Mouse (Mus musculus): ENCODE results near the gene Smim20. TPM values are rescaled to one million over a fixed set of nuclear protein-coding genes. Genes with fewer than 3 reads are reported as not detected.

Gene Smim20
- total RNA-seq (2014; fragmentation: Nextera tagmentation) (31.8 and 36.0 TPM in 2 replicates), total RNA-seq (2017) (50.8 and 59.9 TPM in 2 replicates), polyA plus RNA-seq (2012) (33.1 and 43.0 TPM in 2 replicates)

- TF ChIP-seq GATA1 (IDR thresholded peaks at IDR 0.05; ENCODE audit: borderline replicate concordance, low read length) = no peak
- Histone ChIP-seq H3K36me3 (replicated peaks) (peaks cover 34% of the 10 kb centered on the region), H3K9me3 (replicated peaks) (no peaks in the 10 kb centered on the region), H3K27me3 (ENCODE audit: insufficient read depth, low read length) (no peaks in the 10 kb centered on the region), H3K4me3 (ENCODE audit: low read depth, low read length) (peak within 1 kb of the TSS; percentile 80), H3K4me1 (ENCODE audit: insufficient read depth, low read depth, low read length) (peaks cover 48% of the 10 kb centered on the region)
- peak; percentile 89 for ATAC-seq (ENCODE audit: extremely low read depth, insufficient number of reproducible peaks, low FRiP score, poor library complexity, severe bottlenecking)
- peak; percentile 90 for DNase-seq (ENCODE audit: low spot score)
Observed at GRCm38 (mm10) chr5:53266931-53267853, at the start of gene Smim20. TSS of gene Smim20 (plus strand) at chr5:53267083.

- Histone ChIP-seq H3K36me3 (replicated peaks) (no peaks in the 10 kb centered on the region), H3K9me3 (replicated peaks) (no peaks in the 10 kb centered on the region), H3K4me3 (ENCODE audit: low read depth, low read length) (no peak overlapping the region), H3K4me1 (ENCODE audit: insufficient read depth, low read depth, low read length) (no peaks in the 10 kb centered on the region), H3K27me3 (ENCODE audit: insufficient read depth, low read length) (no peaks in the 10 kb centered on the region)
- TF ChIP-seq GATA1 (IDR thresholded peaks at IDR 0.05; ENCODE audit: borderline replicate concordance, low read length) (no peak), GATA2 (IDR thresholded peaks at IDR 0.05; ENCODE audit: borderline replicate concordance, low read depth, low read length) (no peak), TAL1 (conservative IDR thresholded peaks at IDR 0.05; ENCODE audit: low read depth, low read length) (no peak), CTCF (IDR thresholded peaks at IDR 0.05; ENCODE audit: low read depth, low read length) (no peak), POLR2AphosphoS5 (IDR thresholded peaks at IDR 0.05; ENCODE audit: insufficient replicate concordance, low read depth, low read length) (no peak)
- ATAC-seq (ENCODE audit: extremely low read depth, insufficient number of reproducible peaks, low FRiP score, poor library complexity, severe bottlenecking) (no peak), DNase-seq (ENCODE audit: low spot score) (no peak)
Observed at GRCm38 (mm10) chr5:53225434-53225833, 41.4 kb upstream of the Smim20 start.

- DNase-seq (ENCODE audit: low spot score) (no peak), ATAC-seq (ENCODE audit: extremely low read depth, insufficient number of reproducible peaks, low FRiP score, poor library complexity, severe bottlenecking) (no peak)
- H3K9me3 ChIP-seq (replicated peaks) = no peaks in the 10 kb centered on the region
- H3K4me1 ChIP-seq (ENCODE audit: insufficient read depth, low read depth, low read length) = no peaks in the 10 kb centered on the region
- H3K27me3 ChIP-seq (ENCODE audit: insufficient read depth, low read length) = no peaks in the 10 kb centered on the region
- no peaks in the 10 kb centered on the region for H3K36me3 ChIP-seq (replicated peaks)
- no peak overlapping the region for H3K4me3 ChIP-seq (ENCODE audit: low read depth, low read length)
- TF ChIP-seq CTCF (IDR thresholded peaks at IDR 0.05; ENCODE audit: low read depth, low read length) (no peak), TAL1 (conservative IDR thresholded peaks at IDR 0.05; ENCODE audit: low read depth, low read length) (no peak), POLR2AphosphoS5 (IDR thresholded peaks at IDR 0.05; ENCODE audit: insufficient replicate concordance, low read depth, low read length) (no peak)
Observed at GRCm38 (mm10) chr5:53230560-53230959, 36.3 kb upstream of the Smim20 start.

GRCm38 (mm10) chr5:53235551-53235950, 31.3 kb upstream of the Smim20 start:
- Histone ChIP-seq H3K4me1 (ENCODE audit: insufficient read depth, low read depth, low read length) (no peaks in the 10 kb centered on the region), H3K27me3 (ENCODE audit: insufficient read depth, low read length) (no peaks in the 10 kb centered on the region), H3K9me3 (replicated peaks) (no peaks in the 10 kb centered on the region), H3K36me3 (replicated peaks) (no peaks in the 10 kb centered on the region), H3K4me3 (ENCODE audit: low read depth, low read length) (no peak overlapping the region)
- ATAC-seq (ENCODE audit: extremely low read depth, insufficient number of reproducible peaks, low FRiP score, poor library complexity, severe bottlenecking) (no peak), DNase-seq (ENCODE audit: low spot score) (no peak)
- no peak for TF ChIP-seq CTCF (IDR thresholded peaks at IDR 0.05; ENCODE audit: low read depth, low read length)
- no peak for TF ChIP-seq GATA2 (IDR thresholded peaks at IDR 0.05; ENCODE audit: borderline replicate concordance, low read depth, low read length)
- no peak for TF ChIP-seq TAL1 (conservative IDR thresholded peaks at IDR 0.05; ENCODE audit: low read depth, low read length)
- TF ChIP-seq POLR2AphosphoS5 (IDR thresholded peaks at IDR 0.05; ENCODE audit: insufficient replicate concordance, low read depth, low read length) = no peak
- TF ChIP-seq GATA1 (IDR thresholded peaks at IDR 0.05; ENCODE audit: borderline replicate concordance, low read length) = no peak

- DNase-seq (ENCODE audit: low spot score) (no peak), ATAC-seq (ENCODE audit: extremely low read depth, insufficient number of reproducible peaks, low FRiP score, poor library complexity, severe bottlenecking) (no peak)
- no peak for TF ChIP-seq GATA2 (IDR thresholded peaks at IDR 0.05; ENCODE audit: borderline replicate concordance, low read depth, low read length)
- no peak for TF ChIP-seq TAL1 (conservative IDR thresholded peaks at IDR 0.05; ENCODE audit: low read depth, low read length)
- TF ChIP-seq GATA1 (IDR thresholded peaks at IDR 0.05; ENCODE audit: borderline replicate concordance, low read length) = no peak
- TF ChIP-seq CTCF (IDR thresholded peaks at IDR 0.05; ENCODE audit: low read depth, low read length) = no peak
- no peak for TF ChIP-seq POLR2AphosphoS5 (IDR thresholded peaks at IDR 0.05; ENCODE audit: insufficient replicate concordance, low read depth, low read length)
- Histone ChIP-seq H3K4me3 (ENCODE audit: low read depth, low read length) (no peak overlapping the region), H3K27me3 (ENCODE audit: insufficient read depth, low read length) (no peaks in the 10 kb centered on the region), H3K9me3 (replicated peaks) (no peaks in the 10 kb centered on the region), H3K4me1 (ENCODE audit: insufficient read depth, low read depth, low read length) (no peaks in the 10 kb centered on the region), H3K36me3 (replicated peaks) (no peaks in the 10 kb centered on the region)
Observed at GRCm38 (mm10) chr5:53236136-53236535, 30.7 kb upstream of the Smim20 start.

GRCm38 (mm10) chr5:53236749-53237148, 30.1 kb upstream of the Smim20 start:
- no peak overlapping the region for H3K4me3 ChIP-seq (ENCODE audit: low read depth, low read length)
- ATAC-seq (ENCODE audit: extremely low read depth, insufficient number of reproducible peaks, low FRiP score, poor library complexity, severe bottlenecking) (no peak), DNase-seq (ENCODE audit: low spot score) (no peak)
- TF ChIP-seq GATA1 (IDR thresholded peaks at IDR 0.05; ENCODE audit: borderline replicate concordance, low read length) (no peak), TAL1 (conservative IDR thresholded peaks at IDR 0.05; ENCODE audit: low read depth, low read length) (no peak), CTCF (IDR thresholded peaks at IDR 0.05; ENCODE audit: low read depth, low read length) (no peak), GATA2 (IDR thresholded peaks at IDR 0.05; ENCODE audit: borderline replicate concordance, low read depth, low read length) (no peak), POLR2AphosphoS5 (IDR thresholded peaks at IDR 0.05; ENCODE audit: insufficient replicate concordance, low read depth, low read length) (no peak)
- H3K4me1 ChIP-seq (ENCODE audit: insufficient read depth, low read depth, low read length) = no peaks in the 10 kb centered on the region
- H3K27me3 ChIP-seq (ENCODE audit: insufficient read depth, low read length) = no peaks in the 10 kb centered on the region
- H3K9me3 ChIP-seq (replicated peaks) = no peaks in the 10 kb centered on the region
- H3K36me3 ChIP-seq (replicated peaks) = no peaks in the 10 kb centered on the region

All from G1E (cell line).